Mouse (Mus musculus): ENCODE measurements around the gene Rasa3. TPM values are rescaled to one million over a fixed set of nuclear protein-coding genes. Genes with fewer than 3 reads are reported as not detected.

Gene Rasa3
- polyA plus RNA-seq, 1 experiment from 2014 or later, result 20.9 TPM

- peaks cover 14% of the 10 kb centered on the region for H3K36me3 ChIP-seq (ENCODE audit: control insufficient read depth, insufficient read depth, low read length)
- H3K9me3 ChIP-seq (ENCODE audit: control insufficient read depth, low read length), result no peaks in the 10 kb centered on the region
- no peak overlapping the region for H3K9ac ChIP-seq (ENCODE audit: low read length)
- ATAC-seq (ENCODE audit: insufficient number of reproducible peaks, insufficient read depth, low FRiP score, low read depth), result no peak
- H3K27ac ChIP-seq (replicated peaks in 1 of 2; ENCODE audit: control insufficient read depth in 1 of 2, insufficient read depth in 1 of 2, low read depth in 2 of 2, low read length in 2 of 2), result no peak overlapping the region
- 80% methylated on average over 17 of the region's 17 CpGs for WGBS
- H3K4me2 ChIP-seq (ENCODE audit: low read length), result no peak overlapping the region
- no peaks in the 10 kb centered on the region for H3K27me3 ChIP-seq (ENCODE audit: control insufficient read depth, insufficient read depth, low read length)
- H3K4me1 ChIP-seq (ENCODE audit: control insufficient read depth in 2 of 2, insufficient read depth in 2 of 2, low read length in 2 of 2), result peaks cover 9 to 10% of the 10 kb centered on the region in 2 experiments; a peak in 3 of 4 replicates
- no peak overlapping the region for H3K4me3 ChIP-seq (ENCODE audit: control insufficient read depth in 1 of 2, insufficient read depth in 1 of 2, low read depth in 1 of 2, low read length in 2 of 2)
These were observed 60.4 kb downstream of the Rasa3 start for GRCm38 (mm10) chr8:13616831-13617505.

- H3K9me3 ChIP-seq (ENCODE audit: control insufficient read depth, low read length), result no peaks in the 10 kb centered on the region
- 33% methylated on average over 10 of the region's 10 CpGs for WGBS
- ATAC-seq (ENCODE audit: insufficient number of reproducible peaks, insufficient read depth, low FRiP score, low read depth), result 0 out of 2 replicates have a peak, but pooled peaks have one; percentile 42
- no peak overlapping the region for H3K9ac ChIP-seq (ENCODE audit: low read length)
- H3K27me3 ChIP-seq (ENCODE audit: control insufficient read depth, insufficient read depth, low read length), result no peaks in the 10 kb centered on the region
- H3K27ac ChIP-seq (replicated peaks in 1 of 2; ENCODE audit: control insufficient read depth in 1 of 2, insufficient read depth in 1 of 2, low read depth in 2 of 2, low read length in 2 of 2), result peak overlapping the region; percentile 34 to 49; a peak in 1 of 4 replicates
- peaks cover 10 to 12% of the 10 kb centered on the region in 2 experiments; a peak in 3 of 4 replicates for H3K4me1 ChIP-seq (ENCODE audit: control insufficient read depth in 2 of 2, insufficient read depth in 2 of 2, low read length in 2 of 2)
- H3K4me3 ChIP-seq (ENCODE audit: control insufficient read depth in 1 of 2, insufficient read depth in 1 of 2, low read depth in 1 of 2, low read length in 2 of 2), result no peak overlapping the region
- 0 out of 2 replicates have a peak overlapping the region, but pooled peaks have one; percentile 6 for H3K4me2 ChIP-seq (ENCODE audit: low read length)
- H3K36me3 ChIP-seq (ENCODE audit: control insufficient read depth, insufficient read depth, low read length), result peaks cover 14% of the 10 kb centered on the region
These were observed 62.4 kb downstream of the Rasa3 start for GRCm38 (mm10) chr8:13614924-13615391.

- Histone ChIP-seq H3K27me3 (ENCODE audit: control insufficient read depth, insufficient read depth, low read length) (no peaks in the 10 kb centered on the region), H3K36me3 (ENCODE audit: control insufficient read depth, insufficient read depth, low read length) (peaks cover 18% of the 10 kb centered on the region), H3K4me2 (ENCODE audit: low read length) (no peak overlapping the region), H3K4me1 (ENCODE audit: control insufficient read depth in 2 of 2, insufficient read depth in 2 of 2, low read length in 2 of 2) (peaks cover 13 to 17% of the 10 kb centered on the region in 2 experiments), H3K27ac (replicated peaks in 1 of 2; ENCODE audit: control insufficient read depth in 1 of 2, insufficient read depth in 1 of 2, low read depth in 2 of 2, low read length in 2 of 2) (no peak overlapping the region), H3K4me3 (ENCODE audit: control insufficient read depth in 1 of 2, insufficient read depth in 1 of 2, low read depth in 1 of 2, low read length in 2 of 2) (no peak overlapping the region), H3K9ac (ENCODE audit: low read length) (no peak overlapping the region), H3K9me3 (ENCODE audit: control insufficient read depth, low read length) (no peaks in the 10 kb centered on the region)
- 60% methylated on average over 9 of the region's 9 CpGs for WGBS
- ATAC-seq (ENCODE audit: insufficient number of reproducible peaks, insufficient read depth, low FRiP score, low read depth), result no peak
These were observed 63.3 kb downstream of the Rasa3 start for GRCm38 (mm10) chr8:13614136-13614535.

- no peak overlapping the region for H3K4me3 ChIP-seq (ENCODE audit: control insufficient read depth in 1 of 2, insufficient read depth in 1 of 2, low read depth in 1 of 2, low read length in 2 of 2)
- H3K9me3 ChIP-seq (ENCODE audit: control insufficient read depth, low read length), result no peaks in the 10 kb centered on the region
- no peak overlapping the region for H3K4me2 ChIP-seq (ENCODE audit: low read length)
- H3K4me1 ChIP-seq (ENCODE audit: control insufficient read depth in 2 of 2, insufficient read depth in 2 of 2, low read length in 2 of 2), result peaks cover 14 to 17% of the 10 kb centered on the region in 2 experiments
- no peaks in the 10 kb centered on the region for H3K27me3 ChIP-seq (ENCODE audit: control insufficient read depth, insufficient read depth, low read length)
- H3K27ac ChIP-seq (replicated peaks in 1 of 2; ENCODE audit: control insufficient read depth in 1 of 2, insufficient read depth in 1 of 2, low read depth in 2 of 2, low read length in 2 of 2), result no peak overlapping the region
- H3K9ac ChIP-seq (ENCODE audit: low read length), result no peak overlapping the region
- no peak for ATAC-seq (ENCODE audit: insufficient number of reproducible peaks, insufficient read depth, low FRiP score, low read depth)
- H3K36me3 ChIP-seq (ENCODE audit: control insufficient read depth, insufficient read depth, low read length), result peaks cover 18% of the 10 kb centered on the region
- 85% methylated on average over 12 of the region's 12 CpGs for WGBS
These were observed 65.7 kb downstream of the Rasa3 start for GRCm38 (mm10) chr8:13611702-13612101.

- Histone ChIP-seq H3K27ac (replicated peaks in 1 of 2; ENCODE audit: control insufficient read depth in 1 of 2, insufficient read depth in 1 of 2, low read depth in 2 of 2, low read length in 2 of 2) (no peak overlapping the region), H3K27me3 (ENCODE audit: control insufficient read depth, insufficient read depth, low read length) (no peaks in the 10 kb centered on the region), H3K4me3 (ENCODE audit: control insufficient read depth in 1 of 2, insufficient read depth in 1 of 2, low read depth in 1 of 2, low read length in 2 of 2) (no peak overlapping the region), H3K36me3 (ENCODE audit: control insufficient read depth, insufficient read depth, low read length) (peaks cover 18% of the 10 kb centered on the region), H3K4me1 (ENCODE audit: control insufficient read depth in 2 of 2, insufficient read depth in 2 of 2, low read length in 2 of 2) (peaks cover 20 to 27% of the 10 kb centered on the region in 2 experiments), H3K9me3 (ENCODE audit: control insufficient read depth, low read length) (no peaks in the 10 kb centered on the region), H3K4me2 (ENCODE audit: low read length) (no peak overlapping the region), H3K9ac (ENCODE audit: low read length) (no peak overlapping the region; the same call in 1 of the 2 replicates)
- ATAC-seq (ENCODE audit: insufficient number of reproducible peaks, insufficient read depth, low FRiP score, low read depth), result no peak
- 38% methylated on average over 5 of the region's 5 CpGs for WGBS
These were observed 67.4 kb downstream of the Rasa3 start for GRCm38 (mm10) chr8:13609971-13610370.

- no peaks in the 10 kb centered on the region for H3K27me3 ChIP-seq (ENCODE audit: control insufficient read depth, insufficient read depth, low read length)
- peaks cover 14 to 22% of the 10 kb centered on the region in 2 experiments for H3K4me1 ChIP-seq (ENCODE audit: control insufficient read depth in 2 of 2, insufficient read depth in 2 of 2, low read length in 2 of 2)
- no peak overlapping the region for H3K4me3 ChIP-seq (ENCODE audit: control insufficient read depth in 1 of 2, insufficient read depth in 1 of 2, low read depth in 1 of 2, low read length in 2 of 2)
- H3K9ac ChIP-seq (ENCODE audit: low read length), result no peak overlapping the region
- WGBS, result 80% methylated on average over 6 of the region's 6 CpGs
- H3K4me2 ChIP-seq (ENCODE audit: low read length), result no peak overlapping the region
- ATAC-seq (ENCODE audit: insufficient number of reproducible peaks, insufficient read depth, low FRiP score, low read depth), result no peak
- no peaks in the 10 kb centered on the region for H3K9me3 ChIP-seq (ENCODE audit: control insufficient read depth, low read length)
- no peak overlapping the region for H3K27ac ChIP-seq (replicated peaks in 1 of 2; ENCODE audit: control insufficient read depth in 1 of 2, insufficient read depth in 1 of 2, low read depth in 2 of 2, low read length in 2 of 2)
- peaks cover 24% of the 10 kb centered on the region for H3K36me3 ChIP-seq (ENCODE audit: control insufficient read depth, insufficient read depth, low read length)
These were observed 68.5 kb downstream of the Rasa3 start for GRCm38 (mm10) chr8:13608946-13609345.

DNA sequence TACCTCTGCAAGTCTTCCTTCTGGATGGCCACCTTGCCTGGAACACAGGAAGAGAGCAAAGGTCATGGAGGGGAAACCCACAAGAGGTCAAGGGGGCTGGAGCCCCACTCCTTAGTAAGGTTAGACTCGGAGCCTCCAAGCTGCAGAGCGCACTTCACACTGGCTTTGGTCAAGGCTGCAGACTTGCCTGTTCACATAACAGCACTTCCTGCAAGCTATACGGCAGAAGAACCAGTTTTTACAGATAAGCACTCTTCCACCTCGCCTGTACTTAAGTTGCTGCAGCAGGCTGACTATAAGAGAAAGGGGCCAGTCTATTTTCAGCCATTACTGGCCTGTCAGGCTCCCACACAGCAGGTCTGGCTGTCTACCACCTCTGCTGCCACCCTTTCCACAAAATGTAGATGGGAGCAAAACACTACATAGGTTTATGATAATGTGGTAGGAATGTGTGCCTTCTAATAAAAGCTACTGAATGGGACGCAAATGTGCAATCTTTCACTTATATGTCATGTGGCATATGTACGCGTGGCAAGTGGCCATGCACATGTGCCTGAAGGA, 71.4 kb downstream of the Rasa3 start:
- Histone ChIP-seq H3K9me3 (ENCODE audit: control insufficient read depth, low read length) (no peaks in the 10 kb centered on the region), H3K4me2 (ENCODE audit: low read length) (no peak overlapping the region), H3K4me1 (ENCODE audit: control insufficient read depth in 2 of 2, insufficient read depth in 2 of 2, low read length in 2 of 2) (peaks cover 13 to 21% of the 10 kb centered on the region in 2 experiments), H3K27ac (replicated peaks in 1 of 2; ENCODE audit: control insufficient read depth in 1 of 2, insufficient read depth in 1 of 2, low read depth in 2 of 2, low read length in 2 of 2) (peak overlapping the region; percentile 6 to 57; a peak in 3 of 4 replicates), H3K27me3 (ENCODE audit: control insufficient read depth, insufficient read depth, low read length) (no peaks in the 10 kb centered on the region), H3K9ac (ENCODE audit: low read length) (0 out of 2 replicates have a peak overlapping the region, but pooled peaks have one; percentile 25), H3K4me3 (ENCODE audit: control insufficient read depth in 1 of 2, insufficient read depth in 1 of 2, low read depth in 1 of 2, low read length in 2 of 2) (no peak overlapping the region), H3K36me3 (ENCODE audit: control insufficient read depth, insufficient read depth, low read length) (peaks cover 19% of the 10 kb centered on the region)
- ATAC-seq (ENCODE audit: insufficient number of reproducible peaks, insufficient read depth, low FRiP score, low read depth), result no peak
- WGBS, result 42% methylated on average over 7 of the region's 7 CpGs
